Mouse (Mus musculus) A20 (cell line): Measurements from ENCODE around the gene Ctdsp2.

Experiments used
- DNase-seq: peaks from one replicate; pipeline ENCODE4 v3.0.0-alpha.2; 2011; ENCODE audit warnings: low read depth, low spot score

Gene Ctdsp2

GRCm38 (mm10) chr10:127041774-127042338 lies 63.3 kb downstream of the Ctdsp2 start:
- peak; percentile 96 for DNase-seq

- DNase-seq = peak; percentile 41
Observed at GRCm38 (mm10) chr10:127042468-127043115, 64.1 kb downstream of the Ctdsp2 start.

GRCm38 (mm10) chr10:127043187-127043586 lies 64.7 kb downstream of the Ctdsp2 start:
- no peak for DNase-seq

GRCm38 (mm10) chr10:127047954-127048353 lies 69.4 kb downstream of the Ctdsp2 start, which contains the start of gene Cyp27b1:
Gene Cyp27b1 (plus strand): TSS chr10:127048250.
- no peak for DNase-seq

- no peak for DNase-seq
Observed at GRCm38 (mm10) chr10:127048608-127049394, 70.3 kb downstream of the Ctdsp2 start.
